Mouse (Mus musculus): ENCODE measurements at regions not wholly inside any gene's neighbourhood (a gene's known extent, or its start where the extent isn't known, plus 50 kb on each side); places are given as distances from the start of the nearest gene placed in this dataset.

- no peak for DNase-seq (ENCODE audit: extremely low read depth, low read depth, low spot score)
Observed at GRCm38 (mm10) chr15:8903651-8904050, 64.1 kb upstream of the Ranbp3l start.

GRCm38 (mm10) chr15:8897487-8898158 is 70.1 kb upstream of the Ranbp3l start:
- DNase-seq (ENCODE audit: extremely low read depth, low read depth, low spot score) = no peak

- no peak for DNase-seq (ENCODE audit: extremely low read depth, low read depth, low spot score)
Observed at GRCm38 (mm10) chr15:8896856-8897255, 70.9 kb upstream of the Ranbp3l start.

- no peak for DNase-seq (ENCODE audit: extremely low read depth, low read depth, low spot score)
Observed at GRCm38 (mm10) chr15:8896391-8896790, 71.4 kb upstream of the Ranbp3l start.

GRCm38 (mm10) chr15:8885585-8885984 is 82.2 kb upstream of the Ranbp3l start:
- no peak for DNase-seq (ENCODE audit: extremely low read depth, low read depth, low spot score)

- no peak for DNase-seq (ENCODE audit: extremely low read depth, low read depth, low spot score)
Observed at GRCm38 (mm10) chr15:8884608-8885467, 82.9 kb upstream of the Ranbp3l start.

GRCm38 (mm10) chr15:8882880-8883539 is 84.7 kb upstream of the Ranbp3l start:
- no peak for DNase-seq (ENCODE audit: extremely low read depth, low read depth, low spot score)

- no peak for DNase-seq (ENCODE audit: extremely low read depth, low read depth, low spot score)
Observed at GRCm38 (mm10) chr15:8874884-8875493, 92.8 kb upstream of the Ranbp3l start.

- DNase-seq (ENCODE audit: extremely low read depth, low read depth, low spot score) = no peak
Observed at GRCm38 (mm10) chr15:8868021-8868420, 99.7 kb upstream of the Ranbp3l start.

- no peak for DNase-seq (ENCODE audit: extremely low read depth, low read depth, low spot score)
Observed at GRCm38 (mm10) chr15:8867160-8867891, 100.4 kb upstream of the Ranbp3l start.

- no peak for DNase-seq (ENCODE audit: extremely low read depth, low read depth, low spot score)
Observed at GRCm38 (mm10) chr15:8865089-8865933, 102.4 kb upstream of the Ranbp3l start.

- DNase-seq (ENCODE audit: extremely low read depth, low read depth, low spot score) = no peak
Observed at GRCm38 (mm10) chr15:8856419-8857084, 111.2 kb upstream of the Ranbp3l start.

GRCm38 (mm10) chr15:8855511-8855910 is 112.2 kb upstream of the Ranbp3l start:
- DNase-seq (ENCODE audit: extremely low read depth, low read depth, low spot score) = no peak

- peak; percentile 19 for DNase-seq (ENCODE audit: extremely low read depth, low read depth, low spot score)
Observed at GRCm38 (mm10) chr15:8854336-8854735, 113.4 kb upstream of the Ranbp3l start.

GRCm38 (mm10) chr15:8850996-8851395 is 116.8 kb upstream of the Ranbp3l start:
- no peak for DNase-seq (ENCODE audit: extremely low read depth, low read depth, low spot score)

GRCm38 (mm10) chr15:8849413-8849812 is 118.3 kb upstream of the Ranbp3l start:
- DNase-seq (ENCODE audit: extremely low read depth, low read depth, low spot score) = no peak

- no peak for DNase-seq (ENCODE audit: extremely low read depth, low read depth, low spot score)
Observed at GRCm38 (mm10) chr15:8842129-8842528, 125.6 kb upstream of the Ranbp3l start.

- no peak for DNase-seq (ENCODE audit: extremely low read depth, low read depth, low spot score)
Observed at GRCm38 (mm10) chr15:8839462-8839861, 128.3 kb upstream of the Ranbp3l start.

GRCm38 (mm10) chr15:8834151-8834550 is 123.6 kb upstream of the Slc1a3 start:
- DNase-seq (ENCODE audit: extremely low read depth, low read depth, low spot score) = no peak

Data from fat pad, adult 2 months (tissue).